Mouse (Mus musculus) midbrain, embryonic 14.5 days (tissue): ENCODE results near the gene Cdc42se2. TPM values are rescaled to one million over a fixed set of nuclear protein-coding genes. Genes with fewer than 3 reads are reported as not detected.
A peak's percentile ranks its signal among the peaks of the same experiment; 100 is the strongest.

Experiments used
- ATAC-seq: fragments of 200-750 bp; cut with Nextera tagmentation; 2 replicates; pipeline ENCODE4 v1.8.0; 2017; ENCODE audit warnings: moderate number of reproducible peaks, moderate library complexity; ENCODE audit not compliant: low FRiP score, low TSS enrichment
- DNase-seq: peaks from one replicate; pipeline ENCODE4 v3.0.0-alpha.2; 2015
- H3K27ac ChIP-seq: fragments of 300-500 bp; sonication (generic); replicated peaks from 2 replicates; pipeline ENCODE4 v1.5.1; 2014; ENCODE audit warnings: mild to moderate bottlenecking, low read depth, low read length, moderate library complexity
- H3K27me3 ChIP-seq: fragments of 300-500 bp; sonication (generic); 2 replicates; pipeline ENCODE4 v1.6.1; 2014; ENCODE audit warnings: low read length, control low read depth, mixed read lengths; ENCODE audit not compliant: control insufficient read depth, insufficient read depth
- H3K36me3 ChIP-seq: fragments of 300-500 bp; sonication (generic); 2 replicates; pipeline ENCODE4 v1.6.1; 2014; ENCODE audit warnings: low read length, control low read depth; ENCODE audit not compliant: control insufficient read depth, insufficient read depth
- H3K4me1 ChIP-seq: fragments of 300-500 bp; sonication (generic); 2 replicates; pipeline ENCODE4 v1.6.1; 2014; ENCODE audit warnings: mild to moderate bottlenecking, antibody characterized with exemption, low read length, control low read depth; ENCODE audit not compliant: control insufficient read depth, insufficient read depth
- H3K4me2 ChIP-seq: fragments of 300-500 bp; sonication (generic); 2 replicates; pipeline ENCODE4 v1.6.1; 2014; ENCODE audit warnings: mild to moderate bottlenecking, low read length, moderate library complexity
- H3K4me3 ChIP-seq: fragments of 300-500 bp; sonication (generic); replicated peaks from 2 replicates; pipeline ENCODE4 v1.5.1; 2014; ENCODE audit warnings: low read depth, low read length
- H3K9ac ChIP-seq: fragments of 300-500 bp; sonication (generic); replicated peaks from 2 replicates; pipeline ENCODE4 v1.6.1; 2014; ENCODE audit warnings: mild to moderate bottlenecking, low read length, moderate library complexity
- H3K9me3 ChIP-seq: fragments of 300-500 bp; sonication (generic); 2 replicates; pipeline ENCODE4 v1.6.1; 2016; ENCODE audit warnings: low read length, control low read depth, mixed read lengths; ENCODE audit not compliant: control insufficient read depth
- WGBS: fragments of 180-500 bp; shearing (Covaris S2); extraction: QIAGEN DNeasy Blood & Tissue Kit; methylation state at CpG from one replicate; pipeline ENCODE4 v1.1.7; 2014; 5-methylcytosine and 5-hydroxymethylcytosine counted together
- polyA plus RNA-seq: library from polyadenylated mRNA; unstranded; fragments of >200 nt; fragmentation: Nextera tagmentation; extraction: Ambion mirVana; gene quantifications from 2 replicates; pipeline ENCODE4 v1.2.1, GENCODE M21; 2014

Cdc42se2 gene
- polyA plus RNA-seq, 1 experiment from 2014 or later: 201 TPM

DNA sequence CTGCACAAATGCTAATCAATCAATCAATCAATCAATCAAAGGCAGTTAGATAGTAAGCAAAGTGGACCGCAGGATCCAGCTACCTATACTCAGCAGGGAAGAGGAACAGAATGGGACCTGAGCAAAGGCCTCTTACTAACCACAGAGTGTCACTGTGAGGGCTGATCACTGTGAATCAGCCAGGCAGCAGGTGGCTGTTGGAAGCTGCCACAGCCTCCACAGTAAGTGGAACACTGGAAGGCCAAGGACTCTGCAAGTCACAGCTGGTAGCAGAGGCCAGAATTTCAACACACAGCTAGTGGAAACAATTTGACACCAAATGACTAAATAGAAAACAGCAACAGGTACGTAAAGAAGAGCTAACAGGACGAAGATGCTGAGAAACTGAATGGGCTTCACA lies 68.9 kb downstream of the Cdc42se2 start:
- DNase-seq (no peak), ATAC-seq (no peak)
- Histone ChIP-seq H3K9ac (no peak overlapping the region), H3K36me3 (peaks cover 68% of the 10 kb centered on the region), H3K4me3 (no peak overlapping the region), H3K27me3 (no peaks in the 10 kb centered on the region), H3K4me2 (no peak overlapping the region), H3K27ac (peak overlapping the region; percentile 38; the same call in 1 of the 2 replicates), H3K4me1 (no peaks in the 10 kb centered on the region), H3K9me3 (no peaks in the 10 kb centered on the region; the same call in 1 of the 2 replicates)
- WGBS: 90% methylated on average over 3 of the region's 3 CpGs

DNA sequence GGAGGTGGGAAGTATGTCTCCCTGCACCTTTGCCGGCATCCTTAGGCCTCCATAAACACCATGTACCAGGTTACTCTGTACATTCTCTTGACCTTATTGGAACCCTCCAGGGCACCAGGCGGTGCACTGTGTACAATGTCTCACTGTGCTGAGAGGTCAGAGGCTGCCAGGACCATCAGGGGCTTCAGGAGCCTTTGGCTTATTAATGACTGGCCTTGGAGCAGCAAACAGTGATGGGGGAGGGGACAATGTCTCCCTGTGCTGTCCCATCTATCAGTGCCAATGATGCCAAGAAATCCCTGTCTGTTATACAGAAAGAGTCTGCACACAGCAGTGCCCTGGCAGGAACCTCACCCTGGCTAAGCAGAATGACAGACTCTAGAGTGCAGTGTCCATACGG lies 69.6 kb downstream of the Cdc42se2 start:
- Histone ChIP-seq H3K27ac (peak overlapping the region; percentile 38; the same call in 1 of the 2 replicates), H3K4me1 (no peaks in the 10 kb centered on the region), H3K27me3 (no peaks in the 10 kb centered on the region), H3K36me3 (peaks cover 61% of the 10 kb centered on the region), H3K9ac (no peak overlapping the region), H3K4me3 (no peak overlapping the region), H3K9me3 (no peaks in the 10 kb centered on the region; the same call in 1 of the 2 replicates), H3K4me2 (no peak overlapping the region)
- DNase-seq (no peak), ATAC-seq (no peak)
- 89% methylated on average over 3 of the region's 3 CpGs for WGBS

DNA sequence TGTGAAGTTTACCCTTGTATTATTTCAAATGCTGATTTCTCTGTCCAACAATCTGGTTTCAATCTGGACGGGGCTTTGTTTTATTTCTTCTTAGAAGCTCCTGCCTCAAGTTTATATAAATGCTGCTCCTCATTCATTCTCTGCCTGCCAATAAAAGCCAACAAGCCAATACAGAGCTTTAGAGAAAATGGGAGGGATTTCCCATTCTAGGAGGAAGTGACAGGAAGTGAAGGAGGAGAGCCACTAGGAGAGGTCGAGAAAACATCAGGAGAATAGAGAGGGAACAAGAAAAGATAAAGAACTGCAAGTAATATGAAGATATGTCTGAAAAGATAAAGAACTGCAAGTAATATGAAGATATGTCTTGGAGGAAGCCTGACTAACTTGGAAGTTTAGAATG lies 74.6 kb downstream of the Cdc42se2 start:
- Histone ChIP-seq H3K9me3 (no peaks in the 10 kb centered on the region; the same call in 1 of the 2 replicates), H3K27ac (no peak overlapping the region), H3K4me3 (no peak overlapping the region), H3K9ac (no peak overlapping the region), H3K4me2 (no peak overlapping the region), H3K36me3 (peaks cover 30% of the 10 kb centered on the region), H3K4me1 (no peaks in the 10 kb centered on the region), H3K27me3 (no peaks in the 10 kb centered on the region)
- no peak for DNase-seq
- no peak for ATAC-seq
- 86% methylated on average over 2 of the region's 2 CpGs for WGBS

DNA sequence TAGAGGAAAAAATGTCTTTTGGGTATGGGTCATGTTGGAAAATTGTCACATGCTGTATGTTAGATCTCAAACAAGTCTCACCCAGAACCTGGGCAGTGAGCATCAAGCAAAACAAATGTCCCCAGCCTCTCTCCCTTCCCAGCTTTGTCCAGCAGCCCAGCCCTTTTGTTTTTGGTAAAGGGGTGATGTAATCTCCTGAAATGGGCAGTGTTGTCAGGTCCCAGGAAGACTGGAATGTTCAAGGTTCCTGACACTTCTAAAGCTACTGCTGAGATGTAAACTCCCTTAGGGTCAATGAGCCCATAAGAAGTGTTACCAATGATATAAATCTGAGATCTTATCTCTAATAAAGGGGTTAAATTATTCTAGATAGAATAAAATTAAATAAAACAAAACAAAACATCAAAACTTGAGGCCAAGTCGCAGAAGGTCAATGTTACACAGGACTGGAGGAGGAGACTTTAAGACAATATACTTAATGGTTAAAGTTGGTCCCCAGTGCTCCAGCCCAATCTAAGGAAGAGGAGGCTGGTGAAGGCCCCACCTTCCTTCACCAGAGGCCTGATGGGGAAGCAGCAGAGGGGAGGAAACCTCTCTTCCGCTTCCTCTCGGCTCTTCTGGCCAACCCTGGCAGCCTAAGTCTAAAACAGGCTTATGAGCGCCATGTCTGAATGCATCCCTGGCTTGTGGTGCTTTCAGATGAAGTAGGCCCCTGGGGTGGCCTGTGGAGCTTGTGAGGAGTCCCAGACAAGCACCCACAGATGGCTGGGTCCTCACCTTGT lies 76.8 kb downstream of the Cdc42se2 start:
- no peaks in the 10 kb centered on the region; the same call in 1 of the 2 replicates for H3K9me3 ChIP-seq
- DNase-seq: no peak
- H3K4me2 ChIP-seq: no peak overlapping the region
- H3K36me3 ChIP-seq: peaks cover 15% of the 10 kb centered on the region
- H3K27me3 ChIP-seq: no peaks in the 10 kb centered on the region
- no peak for ATAC-seq
- no peak overlapping the region for H3K27ac ChIP-seq
- H3K9ac ChIP-seq: no peak overlapping the region
- H3K4me3 ChIP-seq: no peak overlapping the region
- H3K4me1 ChIP-seq: no peaks in the 10 kb centered on the region
- 85% methylated on average over 4 of the region's 4 CpGs for WGBS

DNA sequence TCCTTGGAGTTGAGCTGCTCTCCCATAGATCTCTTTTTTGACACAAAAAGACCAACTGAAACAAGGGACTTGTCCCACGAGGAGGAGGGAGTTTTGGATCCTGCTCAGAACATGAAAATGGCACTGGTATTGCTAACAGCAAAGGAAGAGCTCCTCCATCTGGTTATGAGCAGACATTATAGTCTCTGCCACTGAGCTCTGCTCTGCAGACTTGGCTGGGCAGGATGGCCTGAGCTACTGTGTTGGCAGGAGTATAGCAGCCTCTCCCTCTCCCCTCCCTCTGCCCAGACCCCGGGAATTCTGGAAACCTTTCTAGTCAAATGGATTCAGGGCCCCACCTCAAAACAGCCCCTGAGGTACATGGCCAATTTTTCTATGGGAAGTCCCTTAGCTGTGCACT lies 77.8 kb downstream of the Cdc42se2 start:
- DNase-seq: no peak
- no peaks in the 10 kb centered on the region for H3K27me3 ChIP-seq
- no peaks in the 10 kb centered on the region for H3K4me1 ChIP-seq
- no peak overlapping the region for H3K27ac ChIP-seq
- no peak for ATAC-seq
- 77% methylated on average over 2 of the region's 2 CpGs for WGBS
- H3K4me2 ChIP-seq: no peak overlapping the region
- peaks cover 10% of the 10 kb centered on the region; the same call in 1 of the 2 replicates for H3K36me3 ChIP-seq
- H3K9me3 ChIP-seq: no peaks in the 10 kb centered on the region
- H3K4me3 ChIP-seq: no peak overlapping the region
- H3K9ac ChIP-seq: no peak overlapping the region

DNA sequence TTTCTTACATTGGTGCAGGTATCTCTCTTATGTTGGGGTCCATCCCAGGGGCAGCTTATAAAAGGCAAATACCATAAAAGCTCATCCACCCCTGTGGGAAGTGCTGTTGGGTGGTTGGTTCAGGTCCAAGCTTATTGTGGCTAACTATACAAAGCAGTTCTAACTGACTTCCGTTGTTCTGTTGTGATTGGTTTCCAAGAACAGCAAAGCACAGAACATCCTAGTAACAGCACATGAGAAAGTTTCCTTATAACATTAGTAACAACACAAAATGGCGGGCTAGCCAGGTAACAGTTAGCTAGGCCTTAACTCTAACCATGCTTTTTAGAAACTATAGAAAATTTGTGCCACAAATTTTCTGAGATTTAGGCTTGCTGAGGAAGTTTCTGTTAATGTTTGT lies 79.3 kb downstream of the Cdc42se2 start:
- DNase-seq (no peak), ATAC-seq (no peak)
- Histone ChIP-seq H3K27ac (no peak overlapping the region), H3K4me3 (no peak overlapping the region), H3K4me1 (no peaks in the 10 kb centered on the region), H3K27me3 (no peaks in the 10 kb centered on the region), H3K9ac (no peak overlapping the region), H3K9me3 (no peaks in the 10 kb centered on the region), H3K4me2 (no peak overlapping the region), H3K36me3 (peaks cover 10% of the 10 kb centered on the region; the same call in 1 of the 2 replicates)
- WGBS: 95% methylated on average over 2 of the region's 2 CpGs

DNA sequence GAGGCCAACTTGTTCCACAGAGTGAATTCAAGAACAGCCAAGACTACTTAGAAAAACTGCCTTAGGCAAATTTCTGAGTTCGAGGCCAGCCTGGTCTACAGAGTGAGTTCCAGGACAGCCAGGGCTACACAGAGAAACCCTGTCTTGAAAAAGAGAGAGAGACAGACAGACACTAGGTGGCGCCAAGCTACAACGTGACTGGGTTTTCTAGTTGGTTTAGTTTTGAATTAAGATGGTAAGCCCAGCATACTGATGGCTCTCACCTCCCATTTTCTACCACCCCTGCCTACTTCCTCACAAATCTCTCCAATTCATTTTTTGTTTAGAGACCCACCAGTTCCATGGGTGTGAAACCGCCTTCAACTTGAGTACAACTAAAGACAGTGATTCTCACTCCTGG lies 84.2 kb downstream of the Cdc42se2 start:
- 31% methylated on average over 4 of the region's 4 CpGs for WGBS
- Histone ChIP-seq H3K4me1 (no peaks in the 10 kb centered on the region), H3K27me3 (no peaks in the 10 kb centered on the region), H3K4me2 (no peak overlapping the region), H3K27ac (no peak overlapping the region), H3K4me3 (no peak overlapping the region), H3K36me3 (no peaks in the 10 kb centered on the region; the same call in 1 of the 2 replicates), H3K9me3 (no peaks in the 10 kb centered on the region), H3K9ac (no peak overlapping the region)
- DNase-seq: peak; percentile 83
- no peak for ATAC-seq

DNA sequence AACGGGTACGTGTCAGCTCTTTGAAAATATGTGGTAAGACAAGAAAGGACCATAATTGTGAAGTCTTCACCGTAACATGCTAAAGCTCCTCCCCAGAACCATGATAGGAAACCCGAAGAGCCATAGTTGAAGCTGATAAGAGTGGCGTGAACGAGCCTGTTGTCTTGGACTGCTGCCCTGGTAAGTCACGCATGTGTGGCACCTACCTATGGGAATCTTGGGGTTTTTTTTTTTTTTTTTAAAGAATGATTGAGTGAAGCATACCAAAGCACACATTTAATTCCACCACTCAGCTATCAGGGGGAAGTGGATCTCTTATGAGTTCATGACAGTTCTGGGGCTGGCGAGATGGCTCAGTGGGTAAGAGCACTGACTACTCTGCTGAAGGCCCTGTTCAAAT lies 85.6 kb downstream of the Cdc42se2 start:
- H3K27ac ChIP-seq: no peak overlapping the region
- H3K4me1 ChIP-seq: no peaks in the 10 kb centered on the region
- H3K9ac ChIP-seq: no peak overlapping the region
- DNase-seq (no peak), ATAC-seq (no peak)
- H3K27me3 ChIP-seq: no peaks in the 10 kb centered on the region
- H3K36me3 ChIP-seq: peaks cover 5% of the 10 kb centered on the region; the same call in 1 of the 2 replicates
- no peaks in the 10 kb centered on the region for H3K9me3 ChIP-seq
- H3K4me2 ChIP-seq: no peak overlapping the region
- H3K4me3 ChIP-seq: no peak overlapping the region
- WGBS: 94% methylated on average over 8 of the region's 8 CpGs

DNA sequence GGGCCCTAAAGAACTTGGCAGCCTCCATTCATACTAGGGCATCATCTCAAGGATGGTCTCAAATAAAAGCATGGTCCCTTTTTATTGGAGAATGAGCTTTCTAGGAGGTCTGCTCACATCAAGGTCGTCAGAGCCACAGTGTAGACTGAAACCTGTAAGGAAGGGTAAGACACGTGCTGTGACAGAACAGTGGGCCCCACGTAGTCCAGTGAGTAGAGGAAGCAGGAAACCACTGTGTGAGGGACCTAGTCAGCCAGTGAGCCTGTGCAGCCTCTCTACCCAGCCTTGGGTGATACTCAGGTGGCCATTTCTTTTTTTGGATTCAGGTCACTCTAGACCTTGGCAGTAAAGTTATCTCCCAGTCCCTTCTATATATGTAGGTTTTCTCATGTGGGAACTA lies 87.5 kb downstream of the Cdc42se2 start:
- Histone ChIP-seq H3K4me1 (no peaks in the 10 kb centered on the region), H3K27ac (no peak overlapping the region), H3K36me3 (peaks cover 23% of the 10 kb centered on the region; the same call in 1 of the 2 replicates), H3K27me3 (no peaks in the 10 kb centered on the region), H3K9ac (no peak overlapping the region), H3K9me3 (no peaks in the 10 kb centered on the region), H3K4me3 (no peak overlapping the region), H3K4me2 (no peak overlapping the region)
- 87% methylated on average over 3 of the region's 3 CpGs for WGBS
- no peak for ATAC-seq
- no peak for DNase-seq
